Mouse (Mus musculus): ENCODE data around the gene Ssmem1.
A peak's percentile ranks its signal among the peaks of the same experiment; 100 is the strongest.

Ssmem1 gene

DNA sequence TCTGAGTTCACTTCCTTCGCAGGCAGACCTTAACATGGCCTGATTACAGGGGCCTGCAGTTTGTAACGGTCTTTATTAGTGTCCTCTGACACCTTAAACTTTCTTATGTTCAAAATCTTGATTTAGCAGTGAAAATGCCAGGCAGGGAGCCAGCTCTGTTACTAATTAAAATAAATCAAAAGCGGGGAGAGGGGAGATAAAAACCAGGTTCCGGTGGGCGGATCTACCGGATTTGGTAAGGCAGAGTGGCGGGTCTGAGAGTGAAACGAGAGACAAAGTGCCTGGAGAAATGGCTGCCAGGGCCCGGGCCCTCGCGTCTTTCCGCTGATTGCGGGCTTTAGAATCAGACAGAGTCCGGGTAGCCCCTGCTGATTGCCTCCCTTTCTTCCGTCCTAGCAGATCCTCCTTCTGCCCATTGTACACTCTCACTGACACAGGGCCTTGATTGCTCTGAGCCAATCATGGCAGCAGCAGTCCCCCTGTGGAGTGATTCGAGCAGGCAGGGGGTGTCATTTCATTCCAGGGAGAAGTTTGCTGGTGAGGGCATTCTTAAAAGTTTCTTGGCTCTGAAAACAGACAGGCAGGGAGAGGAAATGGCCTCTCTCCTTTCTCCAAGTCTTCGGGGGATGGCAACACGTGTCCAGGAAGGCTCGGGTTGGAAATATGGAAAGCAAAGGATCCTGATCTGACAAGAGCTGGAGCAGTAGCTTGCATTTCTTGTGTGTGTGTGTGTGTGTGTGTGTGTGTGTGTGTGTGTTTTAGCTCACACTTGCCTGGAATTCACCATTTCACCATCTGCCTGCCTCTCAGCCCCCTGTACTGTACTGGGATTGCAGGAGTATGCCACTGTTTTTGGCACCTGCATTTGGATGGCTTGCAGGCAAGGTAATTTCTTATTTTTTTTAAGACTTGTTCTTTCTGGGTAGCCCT lies 17.2 kb downstream of the Ssmem1 start:
- peak; percentile 75 for DNase-seq (ENCODE audit: extremely low spot score)

DNA sequence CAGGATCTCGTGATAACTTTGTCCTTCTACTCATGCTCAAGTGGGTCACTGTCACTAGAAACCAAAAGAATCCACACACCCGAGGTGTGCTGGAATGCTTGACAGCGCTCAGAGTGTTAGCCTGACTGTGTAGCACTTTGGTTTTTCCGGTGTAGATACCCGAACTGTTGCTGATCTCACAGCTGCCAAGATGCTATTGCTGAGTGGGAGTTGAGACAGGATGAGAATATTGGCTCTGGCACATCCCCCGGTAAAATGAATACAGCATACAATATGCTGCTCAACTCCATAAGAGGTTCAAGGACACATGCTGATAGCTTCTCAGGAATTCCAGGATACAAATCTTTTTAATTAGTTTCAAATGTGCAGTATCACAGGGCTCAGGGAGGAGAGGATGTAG lies 19.2 kb downstream of the Ssmem1 start:
- no peak for DNase-seq (ENCODE audit: extremely low spot score)

DNA sequence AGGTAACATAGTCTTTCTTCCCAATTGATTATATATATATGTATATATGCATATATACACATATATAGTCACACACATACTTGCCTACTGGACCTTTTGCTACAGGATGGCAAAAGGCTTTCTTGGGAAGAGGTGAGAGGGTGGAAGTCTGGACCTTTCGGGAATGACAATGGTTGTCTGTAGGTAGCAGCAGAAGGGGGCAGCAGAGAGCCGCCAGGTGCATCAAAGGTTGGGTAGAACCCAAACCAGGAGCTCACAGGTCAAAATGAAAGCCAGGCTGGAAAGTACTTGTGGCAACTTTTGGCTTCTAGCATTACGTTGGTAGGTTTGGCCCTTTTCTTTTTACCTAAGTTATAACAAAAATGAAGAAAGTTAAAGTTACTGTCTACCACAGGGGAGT lies 25.7 kb downstream of the Ssmem1 start:
- DNase-seq (ENCODE audit: extremely low spot score), result no peak

DNA sequence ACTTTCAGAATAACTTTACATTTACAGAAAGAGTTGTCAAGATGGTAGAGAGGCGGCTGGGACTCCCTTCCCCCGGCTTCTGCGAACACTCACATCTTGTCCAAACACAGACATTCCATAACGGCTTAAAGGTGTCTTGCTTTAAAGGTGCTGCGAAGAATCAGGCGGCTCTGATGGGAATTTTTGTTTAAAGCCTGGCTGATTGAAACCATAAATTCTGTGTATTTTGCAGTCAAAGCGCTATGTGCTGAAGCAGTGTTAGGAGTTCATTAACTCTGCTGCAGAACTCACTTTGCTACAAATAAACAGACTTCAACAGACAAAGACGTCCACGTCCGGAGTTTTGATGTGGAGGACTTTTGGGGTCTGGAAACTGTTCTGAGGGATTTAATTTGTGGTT lies 28.6 kb downstream of the Ssmem1 start:
- no peak for DNase-seq (ENCODE audit: extremely low spot score)

DNA sequence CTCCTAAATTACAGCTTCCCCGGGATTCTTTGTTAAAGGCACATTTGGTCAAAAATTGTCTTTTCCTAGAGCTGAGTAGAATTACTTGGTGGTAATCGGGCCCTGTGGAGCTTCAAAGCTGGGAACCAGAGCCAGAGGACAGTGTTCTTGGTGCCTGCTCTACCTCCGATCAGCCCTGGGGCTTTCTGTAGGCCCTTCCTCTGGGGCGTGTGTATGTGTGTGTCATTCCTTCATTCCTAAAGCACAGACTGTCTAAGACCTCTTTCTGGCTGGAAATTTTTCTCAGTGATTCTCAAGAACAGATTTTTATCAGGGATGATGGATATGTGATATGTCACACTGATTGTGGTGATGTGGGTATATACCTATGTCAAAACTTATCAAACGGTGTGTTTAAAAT lies 29.2 kb downstream of the Ssmem1 start:
- no peak for DNase-seq (ENCODE audit: extremely low spot score)

DNA sequence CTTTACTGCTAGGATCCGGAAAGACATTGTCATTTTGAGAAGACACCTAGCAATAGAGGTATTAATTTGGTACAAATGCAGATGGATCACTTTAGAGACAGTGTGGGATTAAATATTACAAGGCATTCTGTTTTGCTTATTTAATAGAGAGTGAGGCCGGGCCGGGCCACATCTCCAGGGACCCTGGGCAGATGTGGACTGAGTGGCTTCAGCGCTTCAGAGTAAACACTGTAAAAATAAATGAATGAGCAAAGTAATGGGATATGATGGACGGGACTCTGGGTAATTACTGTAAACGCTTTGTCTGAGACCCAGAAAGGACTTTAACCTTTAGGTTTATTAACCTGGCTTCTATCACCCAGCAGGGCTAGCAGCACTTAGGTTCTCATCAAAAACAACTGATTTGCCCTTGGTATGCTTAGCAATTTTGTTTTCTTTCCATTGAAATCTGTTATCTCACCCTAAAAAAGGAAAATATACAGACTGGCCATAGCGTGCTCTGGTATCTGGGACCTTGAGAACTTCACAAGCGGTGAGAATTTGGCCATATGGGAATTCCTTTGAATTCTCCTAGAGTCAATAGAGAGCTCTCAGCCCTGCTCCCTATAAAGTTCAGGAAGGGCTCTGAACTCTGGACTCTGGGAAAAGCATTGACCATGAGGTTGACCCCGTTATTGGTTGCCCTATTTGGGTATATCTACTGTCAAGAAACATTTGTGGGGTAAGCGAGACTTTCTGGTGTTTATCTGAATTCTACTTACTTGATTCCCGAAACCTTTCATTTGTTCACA lies 31.6 kb downstream of the Ssmem1 start, which contains the start of gene Cpa2:
Cpa2 (plus strand) TSS at position 574 of the 791 bp plus-strand sequence.
- DNase-seq (ENCODE audit: extremely low spot score), result no peak

DNA sequence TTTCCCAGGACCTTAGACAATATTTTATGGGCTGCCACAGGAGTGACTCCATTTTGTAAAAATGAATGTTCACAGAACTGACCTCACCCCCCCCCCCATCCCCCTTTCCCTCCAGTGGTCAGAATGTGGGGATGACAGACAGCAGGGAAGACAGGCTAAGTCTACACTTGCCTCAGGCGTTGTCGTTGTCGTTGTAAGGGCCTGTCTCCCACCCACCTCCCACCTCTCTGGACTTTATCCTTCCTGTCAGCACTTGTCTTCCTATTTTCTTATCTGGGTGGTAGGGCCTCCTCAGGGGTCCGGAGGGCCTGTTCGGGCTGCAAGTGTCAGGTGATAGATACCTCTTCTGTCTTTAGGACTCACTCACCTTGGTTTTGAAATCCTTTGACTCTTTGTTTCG lies 32.6 kb downstream of the Ssmem1 start:
- DNase-seq (ENCODE audit: extremely low spot score), result no peak

DNA sequence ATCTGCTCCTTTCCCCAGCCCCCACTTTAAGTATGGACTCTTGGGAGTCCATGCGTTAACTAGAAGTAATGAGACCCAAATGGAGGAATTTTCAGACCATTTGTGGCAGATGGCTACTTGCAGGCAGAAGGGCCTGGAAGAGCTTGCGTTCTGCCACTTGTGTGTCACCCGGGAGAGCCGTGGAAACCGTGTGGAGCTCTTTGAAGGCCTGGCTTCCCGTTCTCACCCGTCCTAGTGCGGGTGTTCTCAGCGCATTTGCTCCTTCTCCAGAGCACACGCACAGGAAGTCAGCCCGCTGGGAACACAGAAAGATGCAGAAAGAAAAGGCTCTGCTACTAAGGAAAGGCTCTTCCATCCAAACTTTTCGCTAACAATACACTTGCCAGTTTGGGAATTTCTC lies 33.4 kb downstream of the Ssmem1 start:
- DNase-seq (ENCODE audit: extremely low spot score), result no peak

DNA sequence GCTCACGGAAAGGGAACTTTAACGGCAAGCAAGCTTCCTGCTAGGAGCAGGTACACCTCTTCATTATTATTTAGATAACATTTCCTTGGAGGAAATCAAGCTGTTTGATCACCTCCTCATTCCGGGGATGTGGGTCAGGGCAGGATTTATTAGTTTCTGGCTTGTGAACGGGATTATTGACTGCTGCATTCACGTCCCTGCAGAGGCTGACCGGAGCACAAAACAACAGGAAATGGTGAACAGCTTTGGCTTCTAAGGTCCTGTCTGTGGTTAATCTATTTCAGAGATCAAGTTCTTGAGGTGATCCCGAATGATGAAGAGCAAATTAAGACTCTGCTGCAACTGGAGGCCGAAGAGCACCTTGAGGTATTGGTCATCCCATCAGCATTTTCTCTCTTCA lies 34.2 kb downstream of the Ssmem1 start:
- DNase-seq (ENCODE audit: extremely low spot score), result no peak

DNA sequence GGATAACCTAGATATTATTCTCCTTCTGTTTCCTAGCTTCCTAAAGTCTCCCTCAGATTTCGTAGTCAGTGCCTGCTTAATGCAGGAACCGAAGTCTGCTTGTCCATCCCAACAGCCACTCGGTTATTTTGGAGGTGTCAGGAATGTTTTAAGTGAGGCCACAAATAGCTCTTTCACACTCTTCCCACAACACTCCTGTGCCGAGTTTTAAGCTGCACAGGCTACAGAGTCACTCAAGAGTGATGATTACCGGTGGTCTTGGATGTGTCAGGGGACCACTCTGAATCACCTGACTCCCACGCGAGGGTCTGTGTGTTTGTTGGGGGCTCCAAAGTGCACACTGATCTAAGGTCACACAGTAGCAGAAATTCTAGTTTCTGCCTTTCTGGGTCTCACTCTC lies 36.0 kb downstream of the Ssmem1 start:
- DNase-seq (ENCODE audit: extremely low spot score), result no peak

DNA sequence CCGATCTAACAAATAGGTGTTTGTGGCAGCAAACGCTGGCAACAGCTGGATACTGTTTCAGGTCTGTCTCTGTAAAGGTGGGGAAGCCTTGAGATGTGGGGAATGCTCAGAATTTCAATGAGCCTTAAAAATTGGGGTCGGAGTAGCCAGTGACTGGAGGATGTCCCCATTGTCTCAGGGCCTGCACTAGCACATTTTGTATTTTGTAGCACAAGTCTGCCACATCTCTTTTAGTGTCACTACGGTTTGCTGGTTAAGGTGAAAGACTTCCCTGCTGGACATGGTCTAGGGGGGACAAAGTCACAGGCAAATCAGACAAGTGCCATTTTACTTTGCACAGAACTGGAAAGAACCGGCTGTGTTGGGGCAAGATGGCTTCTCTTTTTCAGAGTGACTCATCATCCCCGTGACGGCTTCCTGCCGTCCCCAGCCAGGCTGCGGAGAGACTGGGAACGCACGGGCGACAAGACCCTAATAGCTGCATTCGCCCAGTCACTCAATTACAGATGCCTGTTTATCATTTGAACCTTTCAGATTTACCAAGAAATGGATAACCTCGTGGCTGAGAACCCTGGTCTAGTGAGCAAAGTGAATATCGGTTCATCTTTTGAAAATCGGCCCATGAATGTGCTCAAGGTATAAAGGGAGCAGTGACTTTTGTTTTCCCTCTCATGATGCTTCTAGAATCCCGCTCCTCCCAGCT lies 37.1 kb downstream of the Ssmem1 start:
- peak; percentile 77 for DNase-seq (ENCODE audit: extremely low spot score)

DNA sequence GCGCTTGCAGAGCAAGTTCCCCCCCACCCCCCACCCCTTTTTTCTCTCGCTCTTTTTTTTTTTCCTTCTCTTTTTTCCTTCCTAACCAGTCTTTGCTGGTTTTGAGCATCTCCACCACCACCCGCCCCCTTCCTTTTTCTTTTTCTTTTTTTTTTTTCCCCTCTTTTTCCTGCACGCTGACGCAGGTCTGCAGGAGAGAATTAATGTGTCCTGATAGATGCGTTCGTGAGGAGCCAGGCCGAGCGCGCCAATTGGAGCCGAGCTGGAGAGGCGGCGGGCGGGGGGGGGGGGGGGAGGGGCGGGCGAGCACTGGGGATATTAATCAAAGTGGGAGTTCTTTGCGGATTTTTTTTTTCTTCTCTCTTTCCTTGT lies 37.6 kb downstream of the Ssmem1 start:
- peak; percentile 74 for DNase-seq (ENCODE audit: extremely low spot score)

DNA sequence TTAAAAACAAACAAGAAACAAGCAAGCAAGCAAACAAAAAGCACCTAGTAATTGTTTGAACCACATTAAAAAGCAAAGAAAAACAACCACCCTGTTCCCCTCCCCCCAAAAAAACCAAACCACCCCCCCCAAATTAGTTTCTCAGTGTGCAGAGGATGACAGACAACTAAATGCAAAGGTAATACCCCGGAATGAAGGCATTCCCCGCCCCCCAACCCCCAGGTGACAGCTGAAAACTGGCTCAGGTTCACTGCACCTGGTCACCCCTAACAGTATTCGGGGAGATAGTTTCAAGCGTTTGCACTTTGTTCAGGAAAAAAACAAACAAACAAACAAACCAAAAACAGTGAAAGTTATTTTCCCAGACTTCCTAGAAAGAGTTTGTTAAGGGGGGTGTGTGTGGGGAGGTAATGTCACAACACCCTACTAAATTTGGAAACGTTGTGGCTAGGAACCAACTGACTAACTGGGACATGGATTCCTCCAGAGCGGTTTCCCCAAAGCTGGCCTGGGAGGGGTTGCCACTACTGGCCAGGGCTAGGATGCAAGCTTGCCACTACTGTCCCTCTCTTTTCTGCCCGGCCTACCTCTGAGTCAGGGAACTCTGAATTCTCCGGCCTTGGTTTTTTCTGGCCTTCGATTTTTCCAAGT lies 38.1 kb downstream of the Ssmem1 start:
- no peak for DNase-seq (ENCODE audit: extremely low spot score)

DNA sequence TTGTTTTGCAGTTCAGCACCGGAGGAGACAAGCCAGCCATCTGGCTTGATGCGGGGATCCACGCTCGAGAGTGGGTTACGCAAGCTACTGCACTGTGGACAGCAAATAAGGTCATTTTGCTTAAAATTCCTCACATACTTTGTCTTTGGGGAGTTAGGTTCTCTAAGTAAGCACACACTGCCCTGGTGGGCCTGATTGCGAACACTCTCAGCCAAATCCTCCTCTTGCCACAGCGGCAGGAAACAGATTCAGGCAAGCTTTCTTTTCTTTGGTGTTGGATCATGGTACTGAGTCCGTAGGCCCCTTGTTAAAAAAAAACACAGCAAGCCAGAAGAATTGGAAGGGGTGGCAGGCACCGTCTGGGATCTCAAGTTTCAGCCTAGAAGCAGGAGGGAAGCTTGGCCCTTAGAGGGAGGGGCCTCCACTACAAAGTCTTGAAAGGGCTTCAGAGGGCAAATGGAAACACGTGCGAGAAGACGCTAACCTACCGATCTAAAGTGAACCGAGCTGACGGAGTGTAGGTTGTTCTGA lies 39.6 kb downstream of the Ssmem1 start:
- DNase-seq (ENCODE audit: extremely low spot score), result peak; percentile 80

DNA sequence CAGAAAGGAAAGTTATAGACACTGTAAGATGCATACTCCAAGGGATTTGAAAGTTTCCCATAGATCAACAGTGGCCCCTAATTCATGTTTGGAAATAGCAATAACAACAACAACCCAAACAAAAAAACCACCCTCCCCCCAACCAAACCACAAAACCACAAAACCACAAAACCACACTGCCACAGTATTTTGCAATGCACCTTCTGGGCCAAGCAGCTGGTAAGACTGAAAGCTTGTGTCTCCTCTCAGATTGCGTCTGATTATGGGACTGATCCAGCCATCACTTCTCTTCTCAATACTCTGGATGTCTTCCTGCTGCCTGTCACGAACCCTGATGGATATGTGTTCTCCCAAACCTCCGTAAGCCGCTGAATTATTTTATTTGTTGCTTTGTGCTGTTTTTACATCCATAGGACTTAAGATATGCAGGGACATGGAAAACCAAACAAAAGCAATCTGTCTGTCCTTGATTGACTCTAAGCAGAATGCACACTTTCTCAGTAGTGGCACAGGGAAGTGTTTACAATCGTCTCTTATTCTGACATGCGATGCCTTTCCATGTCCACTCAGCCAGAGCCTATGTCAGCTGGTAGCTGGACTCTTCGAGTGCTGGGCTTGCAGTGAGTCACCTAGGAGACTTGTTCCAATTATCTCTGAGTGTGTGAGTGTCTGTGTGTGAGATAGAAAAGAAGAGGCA lies 41.0 kb downstream of the Ssmem1 start:
- DNase-seq (ENCODE audit: extremely low spot score), result peak; percentile 29

DNA sequence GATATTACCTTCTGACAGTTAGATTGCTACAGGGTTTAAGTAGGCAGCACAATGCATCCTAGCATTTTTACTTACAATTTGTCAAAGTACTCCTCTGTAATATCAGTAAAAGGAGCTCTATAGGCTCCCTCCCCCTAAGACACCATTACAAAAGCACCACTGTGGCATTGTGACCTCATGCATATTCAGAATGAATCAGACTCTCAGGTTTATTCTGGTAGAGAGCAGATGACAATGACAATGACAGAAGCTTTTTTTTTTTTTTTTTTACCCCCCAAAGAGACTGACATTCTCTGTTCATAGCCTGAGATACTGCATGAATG lies 41.5 kb downstream of the Ssmem1 start:
- DNase-seq (ENCODE audit: extremely low spot score), result no peak

DNA sequence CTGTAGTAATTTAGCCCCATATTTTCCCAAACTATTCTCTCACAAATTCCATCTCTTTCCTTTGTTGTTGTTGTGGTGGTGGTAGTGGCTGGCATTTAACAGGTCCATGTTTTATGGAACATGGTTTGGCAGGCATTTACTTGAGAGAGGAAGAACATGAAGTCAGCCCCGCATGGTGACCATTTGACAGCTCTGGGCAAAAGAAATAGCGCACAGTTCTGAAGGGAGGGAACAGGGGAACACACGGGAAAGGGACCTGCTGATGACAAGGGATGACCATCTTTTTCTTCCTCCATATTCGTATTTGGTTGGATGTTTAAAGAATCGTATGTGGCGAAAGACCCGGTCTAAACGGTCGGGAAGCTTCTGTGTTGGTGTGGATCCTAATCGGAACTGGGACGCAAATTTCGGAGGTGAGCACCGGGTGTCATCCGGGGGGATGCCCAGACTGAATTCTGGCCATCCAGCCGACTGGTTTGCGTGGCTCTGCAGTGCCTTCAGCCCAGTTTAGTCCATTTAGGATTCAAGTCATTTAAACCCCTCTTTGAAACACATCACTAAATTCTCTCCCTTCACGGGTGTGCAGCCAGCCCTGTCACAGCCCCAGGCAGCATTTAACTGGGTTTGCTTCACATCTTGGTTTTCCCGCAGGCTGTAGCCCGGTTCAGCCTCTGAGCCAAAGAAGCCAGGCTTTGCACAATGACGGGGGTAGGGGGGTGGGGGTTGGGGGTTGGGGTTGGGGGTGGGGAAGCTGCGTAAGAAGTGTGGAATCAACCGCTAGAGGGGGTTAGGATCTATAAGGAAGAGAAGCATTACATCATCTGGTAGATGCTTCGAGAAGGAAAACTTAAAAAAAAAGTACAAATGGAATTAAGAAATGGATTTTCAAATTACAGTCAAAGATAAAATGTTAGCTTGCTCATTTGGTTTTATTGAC lies 42.3 kb downstream of the Ssmem1 start:
- peak; percentile 73 for DNase-seq (ENCODE audit: extremely low spot score)

DNA sequence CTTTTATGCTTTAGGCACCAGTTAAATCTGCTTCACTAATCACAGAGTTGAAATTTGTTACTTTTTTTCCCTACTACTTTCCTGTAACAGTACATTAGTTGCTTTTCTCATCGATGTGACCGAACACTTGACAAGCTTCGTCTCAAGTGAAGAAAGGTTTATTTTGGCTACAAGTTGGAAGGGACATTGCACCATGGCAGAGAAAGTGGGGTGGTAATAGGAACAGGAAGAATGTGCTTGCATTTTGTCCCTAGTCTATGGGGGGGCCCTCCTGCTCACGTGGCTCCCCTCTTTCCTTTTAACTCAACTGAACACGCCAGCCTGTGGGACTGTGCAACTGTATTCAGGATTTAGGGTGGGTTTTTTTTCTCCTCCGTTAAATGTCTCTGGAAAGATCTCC lies 43.0 kb downstream of the Ssmem1 start:
- no peak for DNase-seq (ENCODE audit: extremely low spot score)

DNA sequence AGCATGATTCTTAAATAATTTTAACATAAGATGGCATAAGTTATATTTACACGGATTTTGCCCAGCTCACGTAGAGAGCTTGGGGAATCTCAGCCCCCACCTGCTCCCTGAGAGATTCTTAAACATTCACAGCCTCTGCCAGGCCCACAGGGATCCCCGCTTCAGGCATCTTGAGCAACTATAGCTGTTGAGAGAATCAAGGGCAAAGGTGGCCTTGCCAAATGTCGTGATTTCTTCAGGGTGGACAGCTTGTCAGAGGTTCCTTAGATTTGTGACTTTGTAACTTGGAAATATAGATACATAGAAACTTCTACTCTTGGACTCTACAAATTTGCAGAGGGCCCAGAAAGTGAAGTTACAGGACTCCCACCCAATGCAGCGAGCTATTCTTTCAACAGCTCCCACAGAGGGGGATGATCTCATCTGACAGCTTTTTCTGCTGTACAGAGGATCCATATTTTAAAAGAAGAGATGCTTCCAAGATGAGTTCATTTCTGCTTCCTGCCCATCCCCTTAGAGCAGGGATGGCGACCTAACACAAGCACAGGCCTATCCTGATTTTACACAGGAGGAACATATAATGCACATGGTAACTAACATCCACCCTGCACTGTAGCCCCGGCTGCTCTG lies 43.8 kb downstream of the Ssmem1 start:
- DNase-seq (ENCODE audit: extremely low spot score), result no peak

DNA sequence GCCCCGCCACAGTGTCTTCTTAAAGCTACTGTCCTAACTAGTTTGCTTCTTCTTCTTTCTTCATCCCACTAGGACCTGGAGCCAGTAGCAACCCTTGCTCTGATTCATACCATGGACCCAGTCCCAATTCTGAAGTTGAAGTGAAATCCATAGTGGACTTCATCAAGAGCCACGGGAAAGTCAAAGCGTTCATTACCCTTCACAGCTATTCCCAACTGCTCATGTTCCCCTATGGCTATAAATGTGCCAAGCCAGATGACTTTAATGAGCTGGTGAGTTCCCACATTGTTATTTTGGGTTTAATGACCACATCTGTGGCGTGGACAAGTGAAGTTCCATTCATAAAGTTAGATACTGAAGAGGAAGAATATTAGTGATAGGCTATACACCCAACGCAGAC lies 44.4 kb downstream of the Ssmem1 start:
- DNase-seq (ENCODE audit: extremely low spot score), result no peak

All from embryo, embryonic 9.5 days (tissue).